ENCODE assay signal across 9 mouse cellular contexts in genomic region chr5:110101716-110102347, GRCm38 (mm10). TPM values are rescaled to one million over a fixed set of nuclear protein-coding genes. Genes with fewer than 3 reads are reported as not detected.
DNase-seq lines count a peak whose midpoint lies in the region; ATAC-seq and TF ChIP-seq lines count a peak whose summit lies in the region.
"Had no signal": no experiment of that assay in that cellular context is flagged by ENCODE, and none has a peak within 500 bp of the region (broad histone marks: within the 10 kb centered on the region; RNA-seq: fewer than 3 reads in every experiment).

No protein-coding gene starts in this region.

- no peaks in the 10 kb centered on the region for H3K9me3 ChIP-seq in heart, embryonic 11.5 days (replicated peaks; ENCODE audit: control insufficient read depth, low read length)
- no peaks in the 10 kb centered on the region for H3K9me3 ChIP-seq in limb, embryonic 14.5 days (ENCODE audit: control insufficient read depth, low read length)

- no peak for DNase-seq in heart, adult 8-10 months (ENCODE audit: low spot score)
- peak; percentile 66 for DNase-seq in cerebellum, adult 8-10 months
- DNase-seq in frontal cortex, adult 2 months (ENCODE audit: extremely low spot score in 1 of 2, low spot score in 1 of 2), result peak; percentile 68 to 80
- DNase-seq in kidney, adult 9 months, result peak; percentile 67
- no peak for DNase-seq in limb, embryonic 14.5 days (ENCODE audit: low spot score)
- DNase-seq in naive thymus-derived CD4-positive, alpha-beta T cell, adult 2 months (ENCODE audit: low read depth), result peak; percentile 67
- peak; percentile 61 for DNase-seq in testis, postnatal 14 days (ENCODE audit: low spot score)

- ATAC-seq in heart, embryonic 11.5 days (replicated peaks; ENCODE audit: insufficient number of reproducible peaks, low FRiP score, low TSS enrichment), result peak; percentile 17; the same call in 1 of the 2 replicates
- no peak for ATAC-seq in limb, embryonic 14.5 days (ENCODE audit: low FRiP score, low read depth)
- ATAC-seq: Patski had no signal

- no peak for TF ChIP-seq POLR2A in limb, embryonic 14.5 days (IDR thresholded peaks at IDR 0.05; ENCODE audit: borderline replicate concordance, extremely low read depth, insufficient read depth, insufficient read length)

- peaks cover 31% of the 10 kb centered on the region for H3K36me3 ChIP-seq in heart, embryonic 11.5 days (ENCODE audit: control insufficient read depth, insufficient read depth, low read length)
- H3K36me3 ChIP-seq in limb, embryonic 14.5 days (ENCODE audit: control insufficient read depth, insufficient read depth, low read length), result peaks cover 40% of the 10 kb centered on the region

- H3K27ac ChIP-seq in heart, embryonic 11.5 days (ENCODE audit: low read depth, low read length), result no peak overlapping the region
- H3K27ac ChIP-seq in limb, embryonic 14.5 days (replicated peaks; ENCODE audit: low read depth, low read length), result no peak overlapping the region

- H3K4me1 ChIP-seq in heart, embryonic 11.5 days (ENCODE audit: control insufficient read depth, insufficient read depth, low read length), result peaks cover 15% of the 10 kb centered on the region
- H3K4me1 ChIP-seq in limb, embryonic 14.5 days (ENCODE audit: control insufficient read depth, insufficient read depth, low read length), result peaks cover 19% of the 10 kb centered on the region

- WGBS in heart, embryonic 11.5 days (ENCODE audit: insufficient replicate concordance), result 9% methylated on average over 34 of the region's 34 CpGs
- WGBS in limb, embryonic 14.5 days, result 17% methylated on average over 34 of the region's 34 CpGs

- peaks cover 7% of the 10 kb centered on the region; the same call in 1 of the 2 replicates for H3K27me3 ChIP-seq in heart, embryonic 11.5 days (ENCODE audit: control insufficient read depth, insufficient read depth, low read length)
- no peaks in the 10 kb centered on the region for H3K27me3 ChIP-seq in limb, embryonic 14.5 days (ENCODE audit: control insufficient read depth, insufficient read depth, low read length)
- H3K27me3 ChIP-seq: Patski had no signal

- peak overlapping the region; percentile 34 for H3K4me3 ChIP-seq in heart, embryonic 11.5 days (ENCODE audit: low read depth, low read length)
- H3K4me3 ChIP-seq in limb, embryonic 14.5 days (replicated peaks; ENCODE audit: low read length), result peak overlapping the region; percentile 38

- 0 out of 2 replicates have a peak overlapping the region, but pooled peaks have one; percentile 49 for H3K9ac ChIP-seq in heart, embryonic 11.5 days (ENCODE audit: low read depth, low read length)
- H3K9ac ChIP-seq in limb, embryonic 14.5 days (ENCODE audit: low read depth, low read length, severe bottlenecking), result peak overlapping the region; percentile 31; the same call in 1 of the 2 replicates

- H3K4me2 ChIP-seq in heart, embryonic 11.5 days, result peak overlapping the region; percentile 77
- H3K4me2 ChIP-seq in limb, embryonic 14.5 days (replicated peaks; ENCODE audit: low read depth, low read length, severe bottlenecking), result peak overlapping the region; percentile 76

RNA-seq across cellular contexts. Expression of gene Plcxd1, which starts 2.1 kb away (rescaled TPM):
- 0.32 and 0.33 TPM in 2 replicates for polyA plus RNA-seq in heart, embryonic 11.5 days (2014; fragmentation: Nextera tagmentation; extraction: Ambion mirVana)
- under 1 TPM in 1 of 4 experiments, not detected in 3; 0.09 TPM for total RNA-seq in heart, adult 8-10 months (2022)
- polyA plus RNA-seq in frontal cortex, adult 2 months (2012; rRNA removed), result 14.3 and 17.5 TPM in 2 replicates
- polyA plus RNA-seq in limb, embryonic 14.5 days (2012; rRNA removed), result 0.89 and 1.1 TPM in 2 replicates
- polyA plus RNA-seq in limb, embryonic 14.5 days (2014; fragmentation: Nextera tagmentation; extraction: Ambion mirVana), result 0.88 and 1.0 TPM in 2 replicates

RNA-seq across cellular contexts. Expression of gene Gtpbp6, which starts 6.2 kb away (rescaled TPM):
- polyA plus RNA-seq in heart, embryonic 11.5 days (2014; fragmentation: Nextera tagmentation; extraction: Ambion mirVana), result 18.1 and 19.8 TPM in 2 replicates
- total RNA-seq in heart, adult 8-10 months (2022), result 10 to 100 TPM; 23.8 to 31.2 (median 29.1) TPM
- 151 and 156 TPM in 2 replicates for polyA plus RNA-seq in frontal cortex, adult 2 months (2012; rRNA removed)
- polyA plus RNA-seq in limb, embryonic 14.5 days (2012; rRNA removed), result 152 and 173 TPM in 2 replicates
- polyA plus RNA-seq in limb, embryonic 14.5 days (2014; fragmentation: Nextera tagmentation; extraction: Ambion mirVana), result 30.2 and 32.9 TPM in 2 replicates

RNA-seq across cellular contexts. Expression of gene Gm35315, which starts 7.6 kb away (rescaled TPM):
- 0.24 and 1.0 TPM in 2 replicates for polyA plus RNA-seq in heart, embryonic 11.5 days (2014; fragmentation: Nextera tagmentation; extraction: Ambion mirVana)
- total RNA-seq in heart, adult 8-10 months (2022), result not detected
- polyA plus RNA-seq in frontal cortex, adult 2 months (2012; rRNA removed), result 0.90 and 1.2 TPM in 2 replicates
- polyA plus RNA-seq in limb, embryonic 14.5 days (2012; rRNA removed), result 0.59 and 0.74 TPM in 2 replicates
- 0.59 and 1.3 TPM in 2 replicates for polyA plus RNA-seq in limb, embryonic 14.5 days (2014; fragmentation: Nextera tagmentation; extraction: Ambion mirVana)

RNA-seq across cellular contexts. Expression of gene Zfp605, which starts 8.1 kb away (rescaled TPM):
- 1.8 and 2.9 TPM in 2 replicates for polyA plus RNA-seq in heart, embryonic 11.5 days (2014; fragmentation: Nextera tagmentation; extraction: Ambion mirVana)
- total RNA-seq in heart, adult 8-10 months (2022), result 1 to 10 TPM; 2.8 to 3.7 (median 3.3) TPM
- polyA plus RNA-seq in frontal cortex, adult 2 months (2012; rRNA removed), result 6.9 and 8.6 TPM in 2 replicates
- polyA plus RNA-seq in limb, embryonic 14.5 days (2012; rRNA removed), result 2.4 and 3.0 TPM in 2 replicates
- polyA plus RNA-seq in limb, embryonic 14.5 days (2014; fragmentation: Nextera tagmentation; extraction: Ambion mirVana), result 3.4 and 5.7 TPM in 2 replicates

RNA-seq across cellular contexts. Expression of gene Gm17655, which starts 29.5 kb away (rescaled TPM):
- polyA plus RNA-seq in heart, embryonic 11.5 days (2014; fragmentation: Nextera tagmentation; extraction: Ambion mirVana), result 1.7 and 3.5 TPM in 2 replicates
- 1 to 10 TPM; 1.7 to 6.7 (median 3.6) TPM for total RNA-seq in heart, adult 8-10 months (2022)
- polyA plus RNA-seq in frontal cortex, adult 2 months (2012; rRNA removed), result 0.84 and 1.4 TPM in 2 replicates
- polyA plus RNA-seq in limb, embryonic 14.5 days (2012; rRNA removed), result 0.93 and 1.1 TPM in 2 replicates
- 3.1 and 3.7 TPM in 2 replicates for polyA plus RNA-seq in limb, embryonic 14.5 days (2014; fragmentation: Nextera tagmentation; extraction: Ambion mirVana)

Comparison
In these comparisons a context has a peak if more than half of its experiments do, and no peak if none do; other contexts are left out.
1. DNase-seq: peak in cerebellum, adult 8-10 months (single experiment), frontal cortex, adult 2 months (2 of 2), kidney, adult 9 months (single experiment), naive thymus-derived CD4-positive, alpha-beta T cell, adult 2 months (single experiment) and testis, postnatal 14 days (single experiment); none in heart, adult 8-10 months (single experiment) and limb, embryonic 14.5 days (single experiment).